Mouse (Mus musculus): ENCODE measurements around the gene Fam241b.
A peak's percentile ranks its signal among the peaks of the same experiment; 100 is the strongest.

Gene Fam241b

GRCm38 (mm10) chr10:62143820-62144219 is at the start of gene Fam241b:
Gene Fam241b (minus strand): TSS chr10:62143920.
- no peak for DNase-seq (ENCODE audit: low read depth, low spot score)

GRCm38 (mm10) chr10:62192701-62193157 is 49.0 kb upstream of the Fam241b start:
- no peak for DNase-seq (ENCODE audit: low read depth, low spot score)

DNA sequence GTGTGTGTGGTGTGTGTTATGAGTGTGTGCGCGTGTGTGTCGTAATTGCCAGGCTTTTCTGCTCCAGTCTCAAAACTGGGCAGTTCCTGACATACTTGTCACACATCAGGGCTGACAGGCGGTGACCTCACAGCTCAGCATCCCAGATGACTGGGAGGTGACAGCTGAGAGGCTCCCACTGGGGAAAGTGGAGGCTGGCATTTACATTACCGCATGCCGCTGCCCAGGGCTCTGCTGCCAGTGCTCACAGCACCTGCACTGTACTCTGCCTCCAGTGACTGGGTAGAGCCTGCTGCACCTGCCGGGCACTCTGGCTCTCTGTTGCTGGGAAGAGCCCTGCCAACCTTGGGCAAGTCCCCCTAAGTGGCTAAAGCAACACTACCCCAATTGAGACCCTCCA is 47.1 kb upstream of the Fam241b start:
- no peak for DNase-seq (ENCODE audit: low read depth, low spot score)

DNA sequence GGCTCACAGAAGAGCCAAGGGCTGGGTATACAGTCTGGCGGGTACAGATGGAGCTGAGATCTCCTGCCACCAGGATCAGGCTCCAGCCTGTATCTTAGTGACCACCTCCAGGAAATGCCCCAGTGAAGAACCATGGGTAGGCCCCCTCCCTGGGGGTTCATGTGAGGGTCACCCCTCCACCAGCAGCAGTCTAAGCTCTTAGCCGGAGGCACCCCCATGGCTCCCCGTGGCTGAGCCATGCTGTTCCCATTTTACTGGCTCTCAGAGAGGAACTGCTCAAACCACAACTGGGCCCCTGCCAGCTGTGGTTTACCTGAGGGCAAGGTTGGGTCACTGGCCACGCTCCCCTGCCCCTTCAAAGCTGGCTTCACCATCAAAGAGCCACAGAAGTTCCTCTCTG is 46.2 kb upstream of the Fam241b start:
- DNase-seq (ENCODE audit: low read depth, low spot score) = no peak

DNA sequence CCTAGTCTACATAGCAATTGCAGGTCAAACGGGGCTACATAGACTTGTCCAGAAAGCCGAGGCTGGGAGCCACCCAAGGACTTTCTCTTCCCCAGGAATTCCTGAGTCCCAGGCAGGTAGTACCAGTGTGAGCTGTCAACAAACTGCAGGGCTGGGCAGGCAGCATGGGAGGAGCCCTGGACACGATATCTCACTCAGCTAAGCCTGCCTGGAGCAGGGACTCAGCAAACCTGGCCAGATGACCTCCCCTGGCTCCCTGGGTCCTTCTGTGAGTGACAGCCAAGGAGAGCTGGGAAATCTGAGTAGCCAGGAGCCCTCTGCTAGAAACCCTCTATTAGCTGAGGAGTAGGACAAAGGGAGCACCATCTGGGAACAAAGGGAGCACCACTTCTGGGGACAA is 45.6 kb upstream of the Fam241b start:
- DNase-seq (ENCODE audit: low read depth, low spot score) = no peak

- DNase-seq (ENCODE audit: low read depth, low spot score) = peak; percentile 79
Observed at GRCm38 (mm10) chr10:62186882-62187281, 43.2 kb upstream of the Fam241b start.

DNA sequence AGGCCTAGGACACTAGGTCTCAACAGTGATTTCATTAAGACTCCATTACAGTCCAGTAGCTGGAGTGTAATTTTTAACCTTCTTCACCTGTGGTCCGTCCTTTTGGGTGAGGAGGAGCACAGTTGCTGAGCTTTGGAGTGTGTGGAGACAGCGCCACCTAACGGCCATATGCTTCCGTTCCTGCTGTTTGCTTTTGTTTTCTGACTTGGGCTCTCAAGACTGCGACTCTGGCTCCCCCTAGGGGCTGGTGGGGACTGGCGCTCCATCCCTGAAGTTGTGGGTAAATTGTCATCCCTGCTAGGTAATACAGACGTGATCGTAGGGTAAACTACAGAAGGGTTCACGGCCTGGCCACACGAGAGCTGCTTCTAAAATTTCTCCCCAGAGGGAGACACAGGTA is 39.3 kb upstream of the Fam241b start:
- DNase-seq (ENCODE audit: low read depth, low spot score) = peak; percentile 96

DNA sequence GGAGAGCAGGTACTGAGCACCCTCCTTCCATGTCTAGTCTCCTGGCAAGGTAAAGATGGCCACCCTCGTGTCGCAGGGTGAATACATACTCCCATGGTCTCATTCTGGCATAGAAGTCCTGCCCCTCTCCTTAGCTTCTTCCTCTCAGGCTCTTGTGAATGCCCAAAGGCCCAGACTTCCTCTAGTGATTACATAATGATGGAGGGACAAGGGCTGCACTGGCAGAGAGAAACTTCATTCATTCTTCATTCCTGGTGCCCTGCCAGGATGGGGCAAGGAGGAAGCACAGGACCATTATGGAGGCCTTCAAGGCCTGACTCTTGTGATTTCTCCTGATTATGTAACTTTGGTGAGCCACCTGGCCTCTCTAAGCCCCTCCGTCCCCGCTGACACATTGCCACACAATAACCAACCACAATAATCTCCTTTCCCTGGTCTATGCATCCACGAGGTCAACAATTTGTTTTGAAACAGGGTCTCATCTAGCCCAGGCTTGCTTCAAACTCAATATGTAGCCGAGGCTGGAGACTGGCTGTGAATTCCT is 38.8 kb upstream of the Fam241b start:
- no peak for DNase-seq (ENCODE audit: low read depth, low spot score)

DNA sequence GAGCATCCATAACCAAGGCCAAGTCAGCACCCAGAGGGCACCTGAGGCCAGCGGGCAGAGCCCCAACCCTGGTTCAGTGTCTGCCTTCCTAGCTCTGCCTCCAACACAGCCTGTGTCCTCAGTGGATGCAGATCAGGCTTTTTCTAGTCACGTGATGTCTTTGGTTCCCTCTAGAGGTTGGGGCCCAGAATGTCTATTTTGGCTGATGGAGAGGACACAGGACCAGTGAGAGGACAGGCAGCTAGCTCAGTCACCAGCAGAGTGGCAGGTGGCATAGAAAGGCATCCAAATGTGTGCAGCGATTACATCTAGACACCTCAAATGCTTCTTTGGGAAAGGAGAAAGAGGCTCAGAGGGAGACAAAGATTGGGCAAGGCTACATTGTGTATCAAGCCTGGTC is 38.0 kb upstream of the Fam241b start:
- DNase-seq (ENCODE audit: low read depth, low spot score) = peak; percentile 42

DNA sequence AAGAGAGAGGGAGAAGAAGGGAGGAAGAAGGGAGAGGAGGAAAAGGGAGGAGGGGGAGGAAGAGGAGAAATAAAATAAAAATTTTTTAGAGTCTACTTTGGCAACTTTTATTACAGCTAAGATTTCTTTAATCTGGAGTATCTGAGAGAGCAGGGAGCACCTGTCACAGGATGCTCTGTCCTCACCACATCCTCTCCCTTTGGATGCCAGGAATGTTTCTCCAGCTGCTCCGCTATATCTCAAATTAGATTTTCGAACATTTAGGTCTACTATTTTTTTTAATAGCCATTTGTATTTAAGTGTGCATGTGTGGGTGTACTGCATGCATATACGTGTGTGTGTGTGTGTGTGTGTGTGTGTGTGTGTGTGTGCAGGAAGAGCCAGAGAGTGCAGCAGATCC is 36.2 kb upstream of the Fam241b start:
- no peak for DNase-seq (ENCODE audit: low read depth, low spot score)

- DNase-seq (ENCODE audit: low read depth, low spot score) = no peak
Observed at GRCm38 (mm10) chr10:62174533-62175313, 31.0 kb upstream of the Fam241b start.

GRCm38 (mm10) chr10:62173941-62174448 is 30.3 kb upstream of the Fam241b start:
- no peak for DNase-seq (ENCODE audit: low read depth, low spot score)

DNA sequence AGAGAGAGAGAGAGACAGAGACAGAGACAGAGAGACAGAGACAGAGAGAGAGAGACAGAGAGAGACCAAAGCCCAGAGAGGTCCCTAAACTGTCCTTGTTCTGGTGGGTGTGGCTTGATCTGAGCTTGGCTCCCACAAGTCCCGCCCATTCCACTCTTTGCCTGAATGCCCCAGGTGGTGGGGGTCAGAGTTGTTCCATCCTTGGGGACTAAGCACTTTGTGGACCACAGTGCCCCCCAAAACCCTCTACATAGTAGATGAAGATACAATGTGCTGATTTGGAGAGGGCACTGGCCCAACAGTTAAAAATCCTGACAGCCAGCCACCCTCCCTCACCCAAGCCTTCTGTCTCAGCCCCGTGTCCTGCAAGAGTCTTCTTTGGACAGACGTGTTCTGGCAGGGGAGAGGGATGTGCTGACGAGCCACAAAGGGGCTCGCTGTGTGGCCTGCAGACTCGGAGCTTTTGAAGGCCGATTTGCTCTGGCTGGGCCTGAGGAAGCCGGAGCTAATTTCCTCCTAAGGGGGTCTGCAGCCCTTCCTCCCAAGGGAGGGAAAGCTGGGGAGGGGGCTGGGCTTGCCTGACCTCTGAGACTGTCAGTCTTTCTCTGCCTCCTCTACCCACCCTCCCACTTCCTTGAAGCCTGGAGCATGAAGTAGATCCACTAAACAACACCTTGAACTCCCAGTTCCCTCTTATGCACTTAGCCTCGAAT is 29.3 kb upstream of the Fam241b start:
- DNase-seq (ENCODE audit: low read depth, low spot score) = no peak

DNA sequence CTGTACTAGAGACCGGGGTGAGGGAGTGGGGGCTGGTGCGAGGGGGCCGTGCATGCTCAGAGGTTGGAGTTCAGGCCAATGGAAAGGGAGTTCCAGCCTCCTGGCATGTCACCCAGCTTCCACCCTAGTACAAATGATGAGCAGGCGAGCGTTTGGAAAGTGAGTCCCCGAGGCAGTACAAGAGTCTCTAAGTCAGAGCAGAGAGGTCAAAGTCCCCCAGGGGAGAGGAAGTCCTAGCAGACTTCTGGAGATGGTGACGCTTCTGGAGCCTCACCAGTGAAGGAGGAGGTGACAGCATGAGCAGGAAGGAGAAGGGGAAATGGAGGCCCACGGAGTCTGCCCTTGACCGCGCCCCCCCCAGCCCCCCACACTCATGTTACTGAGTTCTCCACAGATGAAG is 18.7 kb upstream of the Fam241b start:
- DNase-seq (ENCODE audit: low read depth, low spot score) = no peak

- DNase-seq (ENCODE audit: low read depth, low spot score) = no peak
Observed at GRCm38 (mm10) chr10:62149929-62150328, 6.2 kb upstream of the Fam241b start.

DNA sequence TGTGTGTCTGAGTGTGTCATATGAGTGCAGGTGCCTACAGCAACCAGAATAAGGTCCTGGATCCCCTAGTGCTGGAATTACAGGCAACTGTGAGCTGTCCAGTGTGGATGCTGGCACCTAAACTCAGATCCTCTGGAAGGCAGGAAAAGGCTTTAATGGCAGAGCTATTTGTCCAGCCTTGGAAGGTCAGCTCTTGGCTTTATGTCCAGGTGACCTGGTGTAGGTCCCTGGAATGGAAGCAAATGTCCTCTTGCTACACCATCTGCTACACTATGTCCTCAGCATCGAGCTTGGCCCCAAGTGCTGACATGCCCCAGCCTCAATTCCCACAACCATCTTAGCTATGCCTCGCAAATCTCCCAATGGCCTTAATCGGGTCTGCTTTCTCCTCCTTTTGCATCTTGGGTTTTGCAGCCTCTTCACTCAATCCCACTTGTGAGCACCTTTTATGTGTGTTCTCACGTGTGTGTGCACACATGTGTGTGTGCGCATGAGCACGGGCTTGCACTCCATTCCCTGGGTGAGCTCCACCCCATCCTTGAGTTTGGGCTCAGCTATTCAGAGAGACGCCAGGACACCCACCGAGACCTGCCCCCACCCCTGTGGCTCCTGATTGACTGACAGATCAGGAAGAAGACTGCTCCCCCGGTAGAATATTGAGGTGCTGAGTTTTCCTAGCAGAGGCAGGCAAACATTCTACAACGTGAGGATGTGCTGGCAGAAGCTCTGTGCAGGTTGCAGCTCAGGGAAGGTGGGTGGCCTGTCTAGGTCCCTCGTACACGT is 3.9 kb upstream of the Fam241b start:
- DNase-seq (ENCODE audit: low read depth, low spot score) = no peak

DNA sequence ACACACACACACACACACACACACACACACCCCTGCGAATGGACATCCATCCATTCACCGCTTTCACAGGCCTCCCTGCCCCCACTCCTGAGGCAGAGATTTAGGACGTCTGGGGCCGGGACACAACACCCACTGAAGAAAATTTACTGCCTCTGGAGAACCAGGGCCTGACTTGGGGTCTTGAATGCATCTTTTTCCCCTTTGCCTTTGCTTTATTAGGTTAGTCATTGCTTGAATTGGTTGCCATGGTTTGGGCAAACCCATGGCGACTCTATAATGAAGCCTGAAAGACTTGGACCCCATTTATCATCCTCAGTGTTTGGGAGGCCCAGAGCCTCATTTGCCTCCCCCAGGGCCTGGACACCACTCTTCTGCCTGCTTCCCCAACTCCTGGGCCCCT is 2.2 kb upstream of the Fam241b start:
- DNase-seq (ENCODE audit: low read depth, low spot score) = no peak

- DNase-seq (ENCODE audit: low read depth, low spot score) = peak; percentile 84
Observed at GRCm38 (mm10) chr10:62138040-62138439, 5.7 kb downstream of the Fam241b start.

GRCm38 (mm10) chr10:62137150-62137549 is 6.6 kb downstream of the Fam241b start:
- DNase-seq (ENCODE audit: low read depth, low spot score) = peak; percentile 43

- peak; percentile 66 for DNase-seq (ENCODE audit: low read depth, low spot score)
Observed at GRCm38 (mm10) chr10:62135696-62136470, 7.8 kb downstream of the Fam241b start.

GRCm38 (mm10) chr10:62132691-62133281 is 10.9 kb downstream of the Fam241b start, which contains the start of gene Neurog3:
Gene Neurog3 (plus strand): TSS chr10:62133090.
- peak; percentile 68 for DNase-seq (ENCODE audit: low read depth, low spot score)

Measured in ZHBTc4 (cell line).